Mouse (Mus musculus) CD4-positive, CD25-positive, alpha-beta regulatory T cell (primary cell): ENCODE results near the gene Trim14. TPM values are rescaled to one million over a fixed set of nuclear protein-coding genes. Genes with fewer than 3 reads are reported as not detected.

Source experiments
- polyA plus RNA-seq: library from polyadenylated mRNA; unstranded; fragments of 100-300 nt; shearing (Covaris generic); gene quantifications from one replicate; pipeline ENCODE4 v1.2.1, GENCODE M21; 2017

Trim14 gene
- polyA plus RNA-seq = 158 TPM

GRCm38 (mm10) chr4:46535840-46536361 lies at the start of gene Trim14:
Gene Trim14, minus strand, starts transcription at chr4:46536141.

GRCm38 (mm10) chr4:46489028-46489925 lies 46.7 kb downstream of the Trim14 start, which contains the start of gene Nans:
Gene Nans, plus strand, starts transcription at chr4:46489248.

GRCm38 (mm10) chr4:46450519-46451131 lies 85.3 kb downstream of the Trim14 start, which contains the start of gene Anp32b:
Gene Anp32b, plus strand, starts transcription at chr4:46450902.

Other genes starting within 250 kb of the Trim14 start
- gene Foxe1, start 192.5 kb downstream of the Trim14 start, polyA plus RNA-seq = not detected
- gene Trmo, start 146.7 kb downstream of the Trim14 start, polyA plus RNA-seq = 23.5 TPM
- 0.55 TPM for gene Hemgn, start 122.6 kb downstream of the Trim14 start, polyA plus RNA-seq
- gene Anp32b, start 85.2 kb downstream of the Trim14 start, polyA plus RNA-seq = 235 TPM
- gene Nans, start 46.9 kb downstream of the Trim14 start, polyA plus RNA-seq = 75.5 TPM
- 203 TPM for gene Coro2a, start 66.1 kb upstream of the Trim14 start, polyA plus RNA-seq
- gene Tbc1d2, start 114.1 kb upstream of the Trim14 start, polyA plus RNA-seq = 2.3 TPM